Mouse (Mus musculus) cerebellum, postnatal 25 days (tissue): Measurements from ENCODE around the gene Wfdc10.

Source experiments
- DNase-seq, 2 experiments: peaks; one replicate each; pipeline ENCODE4 v3.0.0; 2021; ENCODE audit warnings: mixed read lengths in 2 of 2

Wfdc10 gene

DNA sequence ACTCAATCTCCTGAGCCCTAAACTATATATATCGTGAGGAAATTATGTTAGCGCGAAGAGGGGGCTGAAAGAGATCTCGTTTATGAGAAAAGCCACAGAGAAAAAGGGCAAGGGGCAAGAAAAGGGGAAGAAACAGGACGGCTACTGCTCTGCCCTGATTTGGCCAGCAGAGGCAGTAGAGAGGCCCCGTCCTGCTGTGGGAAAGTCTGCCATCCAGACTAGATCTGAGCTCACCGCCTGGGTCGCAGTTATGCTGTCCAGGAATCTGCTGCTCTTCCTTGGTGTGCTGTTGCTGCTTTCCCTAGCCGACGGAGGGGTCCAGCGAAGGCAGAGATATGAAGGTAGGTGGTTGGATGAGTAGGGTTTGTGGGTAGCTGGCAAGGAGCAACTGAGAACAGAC is at the start of gene Wfdc10:
TSS of gene Wfdc10 (plus strand) at position 189 of the 400 bp plus-strand sequence.
- peak; percentile 32 to 64 for DNase-seq

DNA sequence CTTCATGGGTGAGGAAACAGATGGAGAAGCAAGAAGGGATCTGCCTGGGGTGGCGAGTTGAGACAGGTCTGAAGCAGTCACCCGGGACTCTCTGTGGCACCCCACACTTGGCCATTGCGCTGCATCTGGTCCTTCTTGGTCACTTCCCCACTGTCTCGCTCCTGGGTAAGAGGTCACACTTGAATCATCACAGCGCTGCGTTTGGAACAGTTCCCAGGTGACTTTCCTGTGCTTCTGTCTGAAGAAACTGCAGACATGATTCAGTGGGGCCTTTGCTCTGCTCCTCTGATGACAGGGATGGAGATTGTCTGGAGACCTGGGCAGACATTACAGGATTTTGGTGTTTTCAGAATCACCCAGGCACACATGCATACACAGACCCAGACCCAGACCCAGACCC is 47.1 kb upstream of the Wfdc10 start:
- no peak for DNase-seq

DNA sequence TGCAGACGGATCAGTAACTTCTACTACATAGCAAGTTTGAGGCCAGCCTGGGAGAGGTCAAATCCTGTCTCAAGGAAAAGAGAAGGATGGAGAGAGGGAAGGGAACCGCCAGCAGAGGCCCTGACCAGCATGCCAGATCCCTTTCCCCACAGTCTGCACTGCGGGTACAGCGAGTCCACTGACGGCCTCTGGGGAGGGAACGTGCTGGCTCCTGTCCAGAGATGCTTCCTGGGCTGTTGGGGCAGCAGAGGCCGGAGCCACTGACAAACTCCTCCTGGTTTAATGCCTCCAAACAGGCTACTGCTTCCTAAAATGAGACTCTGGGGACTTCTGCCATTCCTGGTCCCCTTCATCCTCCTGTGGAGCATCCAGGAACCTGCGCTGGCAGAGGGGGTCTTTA is 42.4 kb upstream of the Wfdc10 start, which contains the start of the genes Wfdc6b and Wfdc8:
TSS of gene Wfdc6b (plus strand) at position 52 of the 400 bp plus-strand sequence.
TSS of gene Wfdc8 (minus strand) at position 156 of the 400 bp plus-strand sequence.
- peak in 1 of 2 experiments; percentile 8 for DNase-seq

DNA sequence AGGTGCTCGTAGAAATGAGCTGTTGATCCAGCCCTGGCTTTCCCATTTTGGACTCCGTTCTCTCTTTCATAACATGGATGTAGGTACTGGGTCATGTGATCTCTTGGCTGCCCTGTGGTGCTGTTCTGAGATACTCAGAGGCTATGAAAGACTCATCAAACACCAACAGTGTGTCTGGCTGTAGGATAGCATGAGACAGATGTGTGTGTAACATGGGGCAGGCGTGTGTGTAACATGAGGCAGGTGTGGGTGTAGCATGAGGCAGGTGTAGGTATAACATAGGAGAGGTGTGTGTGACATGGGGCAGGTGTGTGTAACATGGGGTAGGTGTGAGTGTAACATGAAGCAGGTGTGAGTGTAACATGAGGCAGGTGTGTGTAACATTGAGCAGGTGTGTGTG is 40.5 kb upstream of the Wfdc10 start:
- no peak for DNase-seq

DNA sequence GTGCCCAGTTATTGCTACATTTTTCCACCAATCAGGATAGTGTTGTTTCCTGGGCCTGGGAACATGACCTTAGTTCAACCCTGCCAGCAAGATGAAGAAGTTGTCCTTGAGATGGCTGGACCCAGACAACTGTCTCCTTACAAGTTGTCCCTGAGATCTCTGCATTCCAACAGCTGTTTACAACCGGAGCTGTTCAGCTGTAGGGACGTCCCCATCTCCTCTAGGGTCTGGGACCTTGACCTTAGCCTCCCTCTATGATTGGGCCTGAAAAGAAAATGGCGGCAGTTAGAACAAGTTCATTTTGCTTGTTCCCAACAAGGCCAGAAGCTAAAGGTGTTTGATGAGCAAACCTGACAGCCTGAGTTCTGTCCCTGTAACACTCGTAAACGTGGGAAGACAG is 36.8 kb upstream of the Wfdc10 start:
- DNase-seq, result no peak

DNA sequence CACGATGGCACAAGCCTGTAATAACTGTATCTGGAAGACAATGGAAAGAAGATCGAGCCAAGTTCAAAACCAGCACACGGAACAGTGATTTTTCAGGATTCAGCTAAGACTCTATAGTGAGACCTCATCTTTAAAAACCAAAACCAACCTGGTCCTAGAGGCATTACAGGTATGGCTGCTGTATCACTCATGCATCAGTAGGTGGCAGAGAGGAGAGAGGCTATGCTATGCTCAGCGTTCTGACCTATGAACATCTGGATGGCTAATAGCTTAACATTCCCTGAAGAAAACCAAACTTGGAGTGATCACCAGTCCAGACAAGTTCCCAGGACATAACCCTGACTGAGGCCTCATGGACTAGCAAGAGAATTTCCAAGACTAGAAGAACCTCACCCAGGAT is 34.1 kb upstream of the Wfdc10 start:
- no peak for DNase-seq

DNA sequence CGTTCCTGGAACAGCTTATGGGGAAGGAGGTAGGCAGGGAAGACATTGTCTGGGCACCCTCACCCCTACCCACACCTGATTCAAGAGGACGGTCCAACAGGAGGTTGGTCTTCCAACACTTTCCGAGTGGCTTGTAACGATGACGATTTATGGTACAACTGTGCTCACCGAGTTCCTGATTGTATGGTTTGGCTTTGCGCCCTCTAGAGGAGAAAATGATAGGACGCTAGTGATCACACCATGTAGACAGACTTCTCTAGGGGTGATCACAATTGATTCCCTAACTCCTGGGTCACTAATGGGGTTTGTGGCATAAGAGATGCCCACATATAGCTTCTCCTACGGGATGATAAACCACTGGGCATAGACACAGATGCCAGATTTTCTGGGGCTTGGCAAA is 20.6 kb upstream of the Wfdc10 start:
- no peak for DNase-seq

DNA sequence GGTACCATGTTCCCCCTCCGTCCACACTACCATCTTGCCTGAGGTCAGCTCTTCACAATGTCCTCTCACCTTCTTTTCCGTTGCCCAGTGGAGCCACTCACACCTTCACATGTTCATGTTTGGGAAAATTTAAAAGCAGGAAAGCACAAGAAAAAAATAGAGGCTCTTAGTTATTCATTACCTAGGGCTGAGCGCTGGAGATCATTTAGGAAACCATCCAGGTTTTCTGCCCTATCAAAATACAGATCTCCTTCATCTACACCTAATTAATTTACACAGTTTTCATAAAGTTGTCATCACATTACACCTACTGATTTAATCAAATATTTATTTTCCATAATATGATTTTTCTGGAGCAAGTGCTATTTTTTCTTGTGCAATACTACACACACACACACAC is 17.1 kb upstream of the Wfdc10 start, which contains the start of gene Wfdc16:
TSS of gene Wfdc16 (minus strand) at position 101 of the 400 bp plus-strand sequence.
- DNase-seq, result no peak

DNA sequence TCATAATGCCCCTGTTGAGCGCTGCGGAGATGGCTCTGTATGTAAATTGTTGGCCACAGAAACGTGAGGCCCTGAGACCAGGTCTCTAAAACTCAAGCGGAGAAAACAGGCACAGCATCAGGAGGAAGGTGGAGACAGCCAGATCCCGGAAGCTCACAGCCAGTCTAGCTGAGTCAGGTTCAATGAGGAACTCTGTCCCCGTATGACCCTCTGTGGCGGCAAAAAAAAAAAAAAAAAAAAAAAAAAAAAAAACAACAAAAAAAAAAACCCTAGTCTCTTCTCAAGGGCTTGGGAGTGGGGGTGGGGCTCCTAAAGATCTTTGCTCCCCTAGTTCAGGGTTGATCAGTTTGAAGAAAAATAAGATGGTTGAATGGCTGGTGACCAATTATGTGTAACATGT is 14.7 kb upstream of the Wfdc10 start:
- no peak for DNase-seq

DNA sequence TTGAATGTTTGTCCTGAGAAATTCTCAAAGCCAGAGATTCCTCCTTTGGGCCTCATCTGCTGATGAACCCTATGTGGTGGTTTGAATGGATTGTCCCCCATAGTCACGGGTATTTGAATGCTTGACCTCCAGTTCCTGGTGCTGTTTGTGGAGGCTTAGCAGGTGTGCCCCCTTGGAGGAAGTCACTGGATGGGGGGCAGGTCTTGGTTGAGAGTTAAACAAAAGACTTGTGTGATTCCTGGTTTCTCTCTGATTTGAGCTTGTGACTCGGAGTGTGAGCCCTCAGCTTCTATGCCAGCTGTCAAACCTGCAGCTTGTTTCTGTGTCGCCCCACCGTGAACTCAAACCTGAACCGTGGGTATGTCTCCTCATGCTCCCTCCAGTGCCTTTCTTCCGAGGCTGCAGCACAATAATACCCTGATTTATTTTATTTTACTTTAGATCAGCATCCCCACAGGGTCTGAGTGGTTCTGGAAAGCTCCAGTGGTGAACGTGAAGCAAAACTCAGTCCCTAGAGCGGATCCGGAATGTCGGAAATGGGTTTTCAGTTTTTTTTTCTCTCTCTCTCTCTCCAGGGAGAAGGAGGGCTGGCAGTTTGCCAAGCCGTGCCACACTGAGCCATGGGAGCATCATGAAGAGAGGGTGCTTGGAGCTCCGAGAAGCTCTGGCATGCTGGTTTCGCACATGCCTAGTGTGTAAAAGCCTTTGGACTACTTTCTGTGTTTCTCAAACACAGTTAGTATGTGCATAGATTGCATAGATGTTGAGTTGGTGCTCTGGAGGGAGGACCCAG is 13.8 kb upstream of the Wfdc10 start:
- peak in 1 of 2 experiments; percentile 9 for DNase-seq

DNA sequence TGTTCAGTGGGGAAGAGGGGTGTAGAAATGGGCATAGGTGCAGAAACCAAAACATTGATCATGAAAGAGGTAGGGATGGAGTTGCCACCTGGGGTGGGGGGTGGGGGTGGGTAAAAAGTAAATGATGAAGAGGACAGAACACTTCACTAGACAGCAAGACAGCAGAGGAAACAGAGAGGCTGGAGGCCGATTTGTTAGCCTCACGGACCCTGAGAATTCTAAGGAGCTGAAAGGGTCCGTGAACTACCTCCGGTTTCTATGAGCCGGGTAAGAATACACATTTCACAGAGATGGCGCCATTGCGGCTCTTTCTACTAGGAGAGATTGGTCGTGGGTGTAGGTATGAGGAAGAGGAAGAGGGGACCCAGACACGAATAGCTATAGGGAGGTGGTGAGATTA is 637 bp downstream of the Wfdc10 start, which contains the start of gene Wfdc9:
TSS of gene Wfdc9 (minus strand) at position 101 of the 400 bp plus-strand sequence.
- DNase-seq, result no peak

DNA sequence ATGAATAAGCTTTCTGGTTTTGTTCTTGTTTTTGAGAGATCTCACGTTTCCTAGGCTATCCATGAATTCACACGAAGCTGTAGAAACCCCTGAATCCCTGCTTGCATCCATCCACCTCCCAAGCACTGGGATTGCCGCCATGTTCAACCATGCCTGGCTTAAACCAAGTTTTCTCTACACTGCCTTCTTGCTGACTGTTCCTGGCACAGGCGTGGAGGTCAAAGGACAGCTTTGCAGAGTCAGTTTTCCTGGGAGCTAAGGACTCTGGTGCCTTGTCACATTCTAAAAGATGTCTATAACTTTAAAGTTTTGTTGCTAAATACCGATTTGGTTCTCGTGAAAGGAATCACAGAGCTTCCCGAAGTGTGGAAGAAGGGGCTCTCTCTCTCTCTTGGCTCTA is 9.0 kb downstream of the Wfdc10 start:
- DNase-seq, result no peak

DNA sequence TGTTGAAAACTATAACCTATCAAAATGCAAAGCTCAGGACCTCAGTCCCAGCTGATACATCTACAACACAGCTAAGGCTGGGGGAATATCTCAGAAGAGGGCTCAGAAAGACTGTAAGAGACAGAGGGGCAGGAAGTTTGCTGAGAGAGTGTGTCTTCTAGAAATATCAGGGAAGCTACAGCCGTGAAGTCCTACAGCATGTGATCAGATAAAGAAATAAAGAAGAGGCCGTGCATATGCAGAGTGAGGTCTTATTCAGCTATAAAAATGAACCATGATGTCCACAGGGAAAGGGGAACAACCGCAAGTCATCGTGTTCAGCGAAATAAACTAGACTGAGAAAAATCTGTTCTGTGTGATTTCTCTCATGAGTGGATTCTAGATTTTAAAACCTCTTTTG is 14.4 kb downstream of the Wfdc10 start:
- DNase-seq, result no peak

DNA sequence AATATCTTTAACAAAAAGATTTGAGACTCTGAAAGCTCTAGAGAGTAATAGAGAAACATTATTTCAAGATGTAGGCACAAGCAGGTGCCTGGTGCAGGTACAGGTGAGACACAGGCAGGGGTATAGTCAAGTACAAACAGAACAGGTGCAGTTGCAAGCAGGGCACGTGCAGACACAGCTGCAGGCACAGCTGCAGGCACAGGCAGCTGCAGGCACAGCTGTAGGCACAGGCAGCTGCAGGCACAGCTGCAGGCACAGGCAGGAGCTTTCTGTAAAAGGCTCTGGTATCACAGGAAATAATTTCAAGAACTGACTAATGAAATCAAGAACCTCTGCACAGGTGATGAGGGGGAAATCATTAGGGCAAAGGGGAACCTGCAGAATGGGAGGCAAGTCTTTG is 15.1 kb downstream of the Wfdc10 start:
- no peak for DNase-seq

DNA sequence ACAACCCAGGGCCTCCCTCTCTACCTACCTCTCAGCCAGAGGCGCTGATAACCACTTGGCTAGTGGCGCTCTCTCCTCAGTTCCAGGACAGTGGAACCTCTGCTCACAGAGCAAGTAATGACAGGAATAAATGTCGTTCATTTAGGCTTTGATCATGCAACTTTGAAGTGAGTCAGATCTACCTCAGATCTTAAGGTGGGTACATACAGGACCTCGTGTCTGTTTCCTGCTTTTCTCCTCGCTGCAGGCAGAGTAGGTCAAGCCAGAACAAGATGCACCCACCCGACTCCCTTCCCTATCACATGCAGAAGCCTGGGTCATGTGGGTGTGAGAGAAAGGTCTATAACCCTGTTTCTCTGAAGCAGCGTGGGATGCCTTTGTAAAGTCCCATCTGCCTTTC is 18.1 kb downstream of the Wfdc10 start, which contains the start of gene Wfdc11:
TSS of gene Wfdc11 (minus strand) at position 101 of the 400 bp plus-strand sequence.
- no peak for DNase-seq

DNA sequence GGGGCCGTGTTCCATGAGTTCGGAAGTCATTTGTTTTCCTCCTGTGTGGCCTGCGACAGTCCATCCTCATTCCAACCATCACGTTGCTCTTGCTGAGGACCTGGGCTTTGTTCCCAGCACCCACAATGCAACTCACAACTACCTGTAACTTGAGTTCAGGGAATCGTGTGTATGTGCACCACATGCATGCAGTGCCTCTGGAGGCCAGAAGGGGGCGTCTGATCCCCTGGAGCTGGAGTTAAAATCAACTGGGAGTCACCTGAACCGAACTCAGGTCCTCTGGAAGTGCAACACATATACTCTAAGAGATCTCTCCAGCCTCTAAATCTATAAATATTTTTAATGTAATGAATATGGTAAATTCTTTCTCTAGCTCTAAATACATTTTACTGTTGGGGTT is 20.3 kb downstream of the Wfdc10 start:
- DNase-seq, result no peak

DNA sequence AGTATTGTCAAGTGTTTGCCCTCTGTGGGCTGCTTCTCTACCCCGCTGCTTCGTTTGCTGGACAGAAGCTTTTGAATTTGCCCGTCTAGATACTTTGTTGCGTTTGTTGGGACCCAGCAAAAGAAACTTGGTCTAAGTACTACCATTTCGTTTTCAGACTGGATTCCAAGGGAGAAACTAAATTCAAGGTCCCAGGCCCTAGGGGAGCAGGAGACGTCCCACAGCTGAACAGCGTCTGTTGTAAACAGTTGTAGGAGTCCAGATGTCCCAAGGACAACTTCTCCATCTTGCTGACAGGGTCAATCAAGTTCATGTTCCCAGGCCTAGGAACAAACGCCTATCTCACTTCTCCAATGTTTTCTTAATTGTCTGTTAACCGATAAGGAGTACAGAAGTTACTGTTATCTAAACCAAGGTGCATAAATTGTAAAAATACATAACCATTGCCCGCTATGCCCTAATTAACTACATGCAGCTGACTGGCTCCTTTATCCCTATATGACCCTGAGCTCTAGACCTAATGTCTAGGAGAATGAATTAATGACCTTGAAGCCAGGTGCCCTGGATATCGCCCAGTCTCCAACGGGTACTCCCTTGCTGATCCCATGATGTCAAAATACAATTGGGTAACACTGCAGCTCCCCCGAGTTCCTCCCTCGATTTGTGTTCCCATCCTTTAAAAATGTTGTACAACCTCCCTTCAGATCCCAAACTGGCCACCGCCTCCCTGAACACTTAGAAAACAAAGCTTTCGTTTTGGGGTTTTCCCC is 21.3 kb downstream of the Wfdc10 start:
- DNase-seq, result no peak

DNA sequence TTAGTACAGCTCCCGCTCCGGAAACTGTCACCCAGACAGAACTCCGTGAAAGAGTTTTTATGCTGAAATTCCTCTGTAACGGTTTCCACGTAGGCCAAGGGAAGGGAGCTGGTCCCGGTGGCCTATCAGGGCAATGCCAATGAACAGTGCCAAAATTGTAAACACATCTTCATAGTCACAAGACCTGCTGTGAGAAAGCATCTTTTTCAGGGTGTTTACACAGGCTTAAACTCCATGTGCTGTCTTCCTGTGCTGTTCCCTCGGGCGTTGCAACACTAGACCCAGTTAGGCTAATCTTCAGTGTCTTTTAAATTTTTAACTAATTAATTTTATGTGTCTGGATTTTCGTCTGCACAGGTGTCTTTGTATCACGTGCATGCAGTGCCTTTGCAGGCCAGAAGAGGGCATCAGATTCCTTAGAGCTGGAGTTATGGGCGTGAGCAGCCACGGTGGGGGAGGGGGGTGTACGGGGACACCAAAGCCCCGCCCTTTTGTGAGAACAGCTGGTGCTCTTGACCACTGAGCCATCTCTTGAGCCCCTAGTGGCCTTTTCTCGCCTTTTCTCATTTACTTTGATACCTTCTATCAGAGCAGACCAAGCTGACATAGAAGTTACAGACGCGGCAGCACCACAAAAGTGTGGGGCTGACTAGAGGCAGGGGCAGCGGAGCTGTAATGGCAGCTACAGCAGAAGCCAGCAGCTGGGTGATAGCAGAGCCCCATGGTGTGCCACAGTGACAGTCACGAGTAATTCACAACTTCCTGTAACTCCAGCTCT is 23.2 kb downstream of the Wfdc10 start:
- peak; percentile 54 to 79 for DNase-seq

DNA sequence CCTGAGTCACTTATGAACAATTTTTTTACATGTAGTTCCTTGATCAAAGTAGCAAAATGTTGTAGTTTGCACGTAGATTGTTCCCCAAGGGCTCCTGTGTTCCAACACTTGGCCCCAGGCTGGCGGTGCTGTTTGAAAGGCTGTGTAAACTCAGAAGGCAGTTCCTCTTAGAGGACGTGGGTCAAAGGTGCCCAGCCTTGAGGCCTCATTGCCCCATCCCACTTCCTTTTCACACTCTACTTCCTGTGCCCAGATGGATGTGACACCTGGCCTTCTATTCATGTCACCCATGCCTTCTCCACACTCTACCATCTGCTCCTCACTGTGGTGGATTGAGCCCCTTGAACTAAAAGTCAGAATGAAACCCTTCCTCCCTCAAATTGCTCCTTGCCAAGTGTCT is 24.1 kb downstream of the Wfdc10 start:
- DNase-seq, result no peak

DNA sequence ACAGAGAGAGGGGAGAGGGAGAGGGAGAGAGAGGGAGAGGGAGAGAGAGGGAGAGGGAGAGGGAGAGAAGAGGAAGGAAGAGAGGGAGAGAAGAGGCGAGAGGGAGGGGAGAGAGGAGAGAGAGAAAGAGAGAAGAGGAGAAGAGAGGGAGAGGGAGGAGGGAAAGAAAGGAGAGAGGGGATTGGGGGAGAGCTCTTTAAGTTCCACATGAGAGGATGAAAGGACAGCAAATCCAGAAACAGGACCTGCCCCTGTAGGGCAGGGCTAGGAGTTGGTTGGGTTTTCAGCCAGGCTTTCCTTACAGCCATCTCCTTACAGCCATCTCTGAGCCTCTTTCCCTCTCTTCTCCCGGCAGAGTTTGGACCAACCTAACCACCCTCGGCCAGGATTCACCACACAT is 29.0 kb downstream of the Wfdc10 start, which contains the start of gene Wfdc13:
TSS of gene Wfdc13 (plus strand) at position 301 of the 400 bp plus-strand sequence.
- no peak for DNase-seq

DNA sequence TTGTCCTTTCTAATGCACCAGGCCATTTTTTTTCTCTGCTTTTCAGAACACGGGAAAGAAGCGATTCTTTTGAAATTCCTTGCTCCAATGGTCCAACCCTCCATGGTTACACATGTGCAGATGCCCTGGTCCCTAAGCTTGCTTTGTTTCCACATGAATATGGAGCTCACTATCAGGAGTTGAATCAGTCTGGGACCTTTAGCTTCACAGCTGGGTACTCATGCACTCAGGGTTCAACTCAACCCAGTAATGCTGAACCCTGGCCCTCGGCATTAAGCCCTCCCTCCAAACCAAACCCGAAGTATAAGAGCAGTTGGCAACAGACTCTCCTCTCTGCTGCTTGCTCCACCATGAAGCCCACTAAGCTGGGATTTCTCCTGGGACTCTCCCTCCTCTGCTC is 42.4 kb downstream of the Wfdc10 start, which contains the start of gene Spint4:
TSS of gene Spint4 (plus strand) at position 301 of the 400 bp plus-strand sequence.
- DNase-seq, result no peak

DNA sequence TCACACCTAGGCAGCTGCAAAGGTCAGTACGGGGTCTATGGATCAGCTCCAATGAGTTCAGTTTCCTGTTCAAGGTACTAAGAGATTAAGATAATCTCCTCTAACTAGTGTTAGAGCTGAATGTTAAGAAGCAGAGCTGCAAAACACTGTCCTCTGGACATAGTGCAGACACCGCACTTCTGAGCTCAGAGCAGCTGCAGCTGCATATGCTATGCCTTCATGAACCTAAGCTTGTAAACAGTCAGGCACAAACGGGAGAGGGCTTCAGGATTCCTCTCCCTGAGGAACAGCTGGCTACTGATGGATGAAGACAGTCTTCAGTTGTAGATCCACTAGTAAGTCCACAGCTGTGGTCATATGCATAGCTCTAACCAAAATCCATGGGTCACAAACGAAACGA is 45.1 kb downstream of the Wfdc10 start:
- DNase-seq, result no peak

DNA sequence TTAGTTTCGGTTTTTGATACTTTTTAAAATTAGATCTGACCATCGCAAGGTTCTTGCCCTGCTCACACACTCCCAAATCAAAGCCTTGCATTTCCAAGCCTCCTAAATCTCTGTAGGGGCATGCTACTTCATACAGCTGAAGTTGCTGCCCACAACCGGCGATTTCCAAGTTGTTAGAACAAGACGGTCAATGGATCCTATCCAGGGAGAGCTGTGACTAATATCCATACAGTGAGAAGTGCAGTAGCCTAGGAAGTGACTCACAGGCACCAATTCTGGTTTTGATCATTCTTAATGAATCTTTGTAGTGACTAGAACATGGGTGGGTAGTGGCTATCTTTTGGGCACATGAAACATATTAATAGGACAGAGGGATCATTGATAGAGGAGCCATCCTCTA is 45.9 kb downstream of the Wfdc10 start:
- no peak for DNase-seq
